Mouse (Mus musculus) thymus, postnatal 10 days (tissue): ENCODE data around the gene Gm10324.
"Not testable (repeated sequence)": the region's sequence is repeated elsewhere in the genome, so short reads cannot be mapped to it uniquely, and the experiment has no call there.

ENCODE experiments used
- DNase-seq, 2 experiments: peaks; one replicate each; pipeline ENCODE4 v3.0.0; 2021; ENCODE audit warnings: low spot score in 2 of 2

The Gm10324 gene

GRCm38 (mm10) chr13:66119247-66119646 lies at the start of gene Gm10324:
Gm10324 (plus strand) TSS chr13:66119547.
- not testable (repeated sequence) for DNase-seq
